Mouse (Mus musculus) CH12.LX (cell line): ENCODE data around the gene Grin2c. TPM values are rescaled to one million over a fixed set of nuclear protein-coding genes. Genes with fewer than 3 reads are reported as not detected.

Experiments used
- DNase-seq: peaks from one replicate; pipeline ENCODE4 v3.0.0-alpha.2; 2013; ENCODE audit errors: extremely low read depth
- H3K27ac ChIP-seq: 2 replicates; pipeline ENCODE4 v1.5.1; 2012; ENCODE audit warnings: low read depth, mild to moderate bottlenecking, control low read depth, moderate library complexity; ENCODE audit not compliant: insufficient read depth
- H3K27me3 ChIP-seq: replicated peaks from 2 replicates; pipeline ENCODE3; 2012; ENCODE audit warnings: inconsistent platforms
- H3K36me3 ChIP-seq, 2 experiments: replicated peaks in 1 of 2; 2 replicates each; pipeline versions ENCODE3 to v1.6.1; 2012; ENCODE audit warnings: inconsistent platforms in 1 of 2, low read length in 1 of 2, mild to moderate bottlenecking in 1 of 2, mixed read lengths in 1 of 2, moderate library complexity in 1 of 2; ENCODE audit not compliant: control insufficient read depth in 1 of 2, insufficient read depth in 1 of 2
- H3K4me1 ChIP-seq, 2 experiments: 2 replicates each; pipeline ENCODE4 v1.6.1; 2012; ENCODE audit warnings: inconsistent platforms in 1 of 2, moderate library complexity in 1 of 2; ENCODE audit not compliant: insufficient read depth in 2 of 2, control insufficient read depth in 1 of 2
- H3K4me2 ChIP-seq: 2 replicates; pipeline ENCODE4 v1.6.1; 2012; ENCODE audit warnings: low read depth, mild to moderate bottlenecking, control low read depth; ENCODE audit not compliant: poor library complexity, insufficient read depth, severe bottlenecking
- H3K4me3 ChIP-seq, 3 experiments: fragments of 150-350 bp in 1 of 3; sonication (generic) in 1 of 3; replicated peaks in 1 of 3; 2 replicates each; pipeline versions ENCODE3 to v1.5.1; 2011 to 2012; ENCODE audit warnings: low read depth in 2 of 3, low read length in 2 of 3, mild to moderate bottlenecking in 2 of 3, moderate library complexity in 2 of 3, control low read depth in 1 of 3, improper control_type of control experiment in 1 of 3, inconsistent platforms in 1 of 3, mixed read lengths in 1 of 3; ENCODE audit not compliant: poor library complexity in 1 of 3
- H3K79me2 ChIP-seq: replicated peaks from 2 replicates; pipeline ENCODE4 v1.6.1; 2012; ENCODE audit warnings: mild to moderate bottlenecking, moderate library complexity; ENCODE audit not compliant: control insufficient read depth, poor library complexity, insufficient read depth, severe bottlenecking; ENCODE audit errors: extremely low read depth
- H3K9ac ChIP-seq: 2 replicates; pipeline ENCODE4 v1.6.1; 2012; ENCODE audit warnings: low read depth, mild to moderate bottlenecking, control low read depth, moderate library complexity; ENCODE audit not compliant: insufficient read depth
- H3K9me3 ChIP-seq: replicated peaks from 2 replicates; pipeline ENCODE3; 2012; ENCODE audit warnings: low read length, inconsistent platforms, mixed read lengths
- BHLHE40 ChIP-seq: IDR thresholded peaks from 2 replicates; pipeline ENCODE4 v1.6.1; 2011; ENCODE audit warnings: mild to moderate bottlenecking, low read depth, low read length, improper control_type of control experiment
- CHD1 ChIP-seq: IDR thresholded peaks from 2 replicates; pipeline ENCODE4 v1.6.1; 2012; ENCODE audit warnings: low read depth, low read length, improper control_type of control experiment, inconsistent platforms
- CHD2 ChIP-seq: IDR thresholded peaks from 2 replicates; pipeline ENCODE4 v1.6.1; 2011; ENCODE audit warnings: low read length, improper control_type of control experiment
- CTCF ChIP-seq, 2 experiments: IDR thresholded peaks in 1 of 2; conservative IDR thresholded peaks in 1 of 2; 2 replicates each; pipeline ENCODE4 v1.5.1; 2011 to 2012; ENCODE audit warnings: low read depth in 2 of 2, low read length in 2 of 2, improper control_type of control experiment in 1 of 2, inconsistent platforms in 1 of 2, mild to moderate bottlenecking in 1 of 2, moderate library complexity in 1 of 2
- E2F4 ChIP-seq: IDR thresholded peaks from 2 replicates; pipeline ENCODE4 v1.6.1; 2011; ENCODE audit warnings: low read depth, low read length, improper control_type of control experiment; ENCODE audit not compliant: insufficient replicate concordance
- ELF1 ChIP-seq: IDR thresholded peaks from 2 replicates; pipeline ENCODE4 v1.6.1; 2014; ENCODE audit warnings: low read depth, mild to moderate bottlenecking, inconsistent platforms, low read length, improper control_type of control experiment
- EP300 ChIP-seq: IDR thresholded peaks from 2 replicates; pipeline ENCODE4 v1.6.1; 2011; ENCODE audit warnings: low read length, improper control_type of control experiment
- ETS1 ChIP-seq: conservative IDR thresholded peaks from 2 replicates; pipeline ENCODE4 v1.6.1; 2012; ENCODE audit warnings: low read depth, mild to moderate bottlenecking, inconsistent platforms, low read length, improper control_type of control experiment, moderate library complexity
- GABPA ChIP-seq: IDR thresholded peaks from 2 replicates; pipeline ENCODE4 v1.6.1; 2012; ENCODE audit warnings: low read depth, low read length, improper control_type of control experiment, inconsistent platforms; ENCODE audit not compliant: insufficient replicate concordance
- HCFC1 ChIP-seq: IDR thresholded peaks from 2 replicates; pipeline ENCODE4 v1.6.1; 2012; ENCODE audit warnings: low read depth, mild to moderate bottlenecking, inconsistent platforms, low read length, improper control_type of control experiment
- IRF4 ChIP-seq: IDR thresholded peaks from 2 replicates; pipeline ENCODE4 v1.6.1; 2014; ENCODE audit warnings: low read depth, mild to moderate bottlenecking, inconsistent platforms, low read length, improper control_type of control experiment
- JUN ChIP-seq: IDR thresholded peaks from 2 replicates; pipeline ENCODE4 v1.6.1; 2011; ENCODE audit warnings: low read depth, mild to moderate bottlenecking, low read length, improper control_type of control experiment, moderate library complexity; ENCODE audit not compliant: insufficient read depth
- KAT2A ChIP-seq: IDR thresholded peaks from 2 replicates; pipeline ENCODE4 v1.6.1; 2012; ENCODE audit warnings: low read length, improper control_type of control experiment, inconsistent platforms; ENCODE audit not compliant: insufficient replicate concordance
- MAFK ChIP-seq: IDR thresholded peaks from 2 replicates; pipeline ENCODE4 v1.6.1; 2011; ENCODE audit warnings: low read length, improper control_type of control experiment; ENCODE audit not compliant: insufficient replicate concordance
- MAX ChIP-seq: IDR thresholded peaks from 2 replicates; pipeline ENCODE4 v1.6.1; 2011; ENCODE audit warnings: low read length, improper control_type of control experiment
- MAZ ChIP-seq: IDR thresholded peaks from 2 replicates; pipeline ENCODE4 v1.6.1; 2012; ENCODE audit warnings: low read depth, mild to moderate bottlenecking, inconsistent platforms, low read length, improper control_type of control experiment, moderate library complexity
- MEF2A ChIP-seq: IDR thresholded peaks from 2 replicates; pipeline ENCODE4 v1.6.1; 2014; ENCODE audit warnings: low read depth, mild to moderate bottlenecking, inconsistent platforms, low read length, improper control_type of control experiment, borderline replicate concordance
- MXI1 ChIP-seq: IDR thresholded peaks from 2 replicates; pipeline ENCODE4 v1.6.1; 2011; ENCODE audit warnings: mild to moderate bottlenecking, low read depth, low read length, improper control_type of control experiment
- NELFE ChIP-seq: IDR thresholded peaks from 2 replicates; pipeline ENCODE4 v1.6.1; 2011; ENCODE audit warnings: low read depth, low read length, improper control_type of control experiment
- PAX5 ChIP-seq: IDR thresholded peaks from 2 replicates; pipeline ENCODE4 v1.6.1; 2012; ENCODE audit warnings: low read length, inconsistent platforms, mixed read lengths
- POLR2A ChIP-seq: IDR thresholded peaks from 2 replicates; pipeline ENCODE4 v1.6.1; 2011; ENCODE audit warnings: low read depth, mild to moderate bottlenecking, improper control_type of control experiment, low read length
- POLR2AphosphoS2 ChIP-seq: IDR thresholded peaks from 2 replicates; pipeline ENCODE4 v1.6.1; 2011; ENCODE audit warnings: low read depth, low read length, improper control_type of control experiment
- RAD21 ChIP-seq: IDR thresholded peaks from 2 replicates; pipeline ENCODE4 v1.6.1; 2011; ENCODE audit warnings: low read depth, mild to moderate bottlenecking, low read length, improper control_type of control experiment, moderate library complexity
- RCOR1 ChIP-seq: conservative IDR thresholded peaks from 2 replicates; pipeline ENCODE4 v1.6.1; 2012; ENCODE audit warnings: low read depth, mild to moderate bottlenecking, inconsistent platforms, low read length, improper control_type of control experiment
- SIN3A ChIP-seq: IDR thresholded peaks from 2 replicates; pipeline ENCODE4 v1.6.1; 2012; ENCODE audit warnings: low read length, improper control_type of control experiment, inconsistent platforms
- SMC3 ChIP-seq: IDR thresholded peaks from 2 replicates; pipeline ENCODE4 v1.6.1; 2011; ENCODE audit warnings: low read depth, low read length, improper control_type of control experiment
- TBP ChIP-seq: conservative IDR thresholded peaks from 2 replicates; pipeline ENCODE4 v1.6.1; 2011; ENCODE audit warnings: low read depth, low read length, improper control_type of control experiment
- TCF12 ChIP-seq: IDR thresholded peaks from 2 replicates; pipeline ENCODE4 v1.6.1; 2014; ENCODE audit warnings: low read depth, mild to moderate bottlenecking, inconsistent platforms, low read length, improper control_type of control experiment
- UBTF ChIP-seq: IDR thresholded peaks from 2 replicates; pipeline ENCODE4 v1.6.1; 2012; ENCODE audit warnings: low read depth, mild to moderate bottlenecking, inconsistent platforms, low read length, improper control_type of control experiment, moderate library complexity
- USF1 ChIP-seq: IDR thresholded peaks from 2 replicates; pipeline ENCODE4 v1.6.1; 2014; ENCODE audit warnings: low read depth, mild to moderate bottlenecking, inconsistent platforms, low read length, improper control_type of control experiment
- USF2 ChIP-seq: conservative IDR thresholded peaks from 2 replicates; pipeline ENCODE4 v1.6.1; 2011; ENCODE audit warnings: low read depth, low read length, improper control_type of control experiment
- ZC3H11A ChIP-seq: IDR thresholded peaks from 2 replicates; pipeline ENCODE4 v1.6.1; 2012; ENCODE audit warnings: low read depth, mild to moderate bottlenecking, inconsistent platforms, low read length, improper control_type of control experiment
- ZKSCAN1 ChIP-seq: IDR thresholded peaks from 2 replicates; pipeline ENCODE4 v1.6.1; 2012; ENCODE audit warnings: low read depth, inconsistent platforms, low read length, improper control_type of control experiment, borderline replicate concordance
- ZNF384 ChIP-seq: IDR thresholded peaks from 2 replicates; pipeline ENCODE4 v1.6.1; 2012; ENCODE audit warnings: low read depth, low read length, improper control_type of control experiment, inconsistent platforms
- dilution Hi-C: fragments of 300-500 bp; cut with MboI; formaldehyde crosslinking; loops from 2 replicates; pipeline ENCODE4 v1.14.3; 2020; ENCODE audit warnings: low sequenced_read_pairs; ENCODE audit not compliant: extremely low pct_unique_long_range_greater_than_20kb, extremely low pct_ligation_motif_present
- in situ Hi-C: fragments of 300-500 bp; cut with MboI; formaldehyde crosslinking; loops from 3 replicates; pipeline ENCODE4 v1.14.3; 2019; ENCODE audit warnings: low sequenced_read_pairs, low pct_ligation_motif_present, low pct_unique_long_range_greater_than_20kb, mixed read lengths
- polyA plus RNA-seq: library from polyadenylated mRNA; unstranded; fragments of >175 nt; gene quantifications from 2 replicates; pipeline ENCODE4 v1.2.1, GENCODE M21; 2012; ENCODE audit warnings: low read depth; ENCODE audit not compliant: insufficient read length
- total RNA-seq, 2 experiments: library from RNA; depleted of rRNA; stranded (reverse); fragments of 300-350 nt in 1 of 2; fragments of >200 nt in 1 of 2; gene quantifications; 2 replicates each; pipeline ENCODE4 v1.2.3; 2012 to 2014

The Grin2c gene
- total and polyA plus RNA-seq, 3 experiments: 0.04 TPM; not detected in 2

GRCm38 (mm10) chr11:115270148-115270861 is 3.3 kb upstream of the Grin2c start:
- DNase-seq: peak; percentile 66
- no peak overlapping the region for H3K4me3 ChIP-seq
- no peak for TF ChIP-seq ELF1
- 0 out of 2 replicates have a peak, but pooled peaks have one; percentile 17 for TF ChIP-seq TCF12
- no peak for TF ChIP-seq HCFC1
- no peak for TF ChIP-seq PAX5
- no peak for TF ChIP-seq JUN
- TF ChIP-seq RAD21: peak; percentile 92
- no peak for TF ChIP-seq MXI1
- TF ChIP-seq ZKSCAN1: no peak
- no peak for TF ChIP-seq RCOR1
- no peak for TF ChIP-seq UBTF
- no peak for TF ChIP-seq MAX
- no peak for TF ChIP-seq ETS1
- no peak for TF ChIP-seq MAZ
- no peak for TF ChIP-seq E2F4
- no peak for TF ChIP-seq USF2
- no peak for TF ChIP-seq CHD1
- TF ChIP-seq ZNF384: no peak
- no peak for TF ChIP-seq POLR2A
- TF ChIP-seq TBP: no peak
- TF ChIP-seq KAT2A: no peak
- no peak for TF ChIP-seq USF1
- TF ChIP-seq SMC3: peak; percentile 97
- no peak for TF ChIP-seq GABPA
- no peak for TF ChIP-seq MAFK
- 0 out of 2 replicates have a peak, but pooled peaks have one; percentile 30 for TF ChIP-seq SIN3A
- peak; percentile 24; the same call in 1 of the 2 replicates for TF ChIP-seq IRF4
- no peak for TF ChIP-seq POLR2AphosphoS2
- peak; percentile 60 for TF ChIP-seq ZC3H11A
- no peak for TF ChIP-seq CHD2
- TF ChIP-seq MEF2A: no peak
- peak; percentile 97 to 98 for TF ChIP-seq CTCF (conservative IDR thresholded peaks at IDR 0.05 in 1 of 2, IDR thresholded peaks at IDR 0.05 in 1 of 2; ENCODE audit: low read depth in 2 of 2, low read length in 2 of 2)
- TF ChIP-seq EP300: no peak
- peak; percentile 38; the same call in 1 of the 2 replicates for TF ChIP-seq NELFE
- no peak for TF ChIP-seq BHLHE40
- H3K9ac ChIP-seq: no peak overlapping the region
- in situ Hi-C loops (loop anchor here (5.0 kb wide), 2 partner anchors 38 to 108 kb away; partner anchors contain the start of gene Slc9a3r1), dilution Hi-C loops (no loop called here)
- 0 out of 2 replicates have a peak, but pooled peaks cover 5% of the 10 kb centered on the region for H3K79me2 ChIP-seq
- no peaks in the 10 kb centered on the region for H3K9me3 ChIP-seq
- peaks cover 30 to 39% of the 10 kb centered on the region in 2 experiments for H3K4me1 ChIP-seq
- peaks cover 47 to 83% of the 10 kb centered on the region in 2 experiments for H3K36me3 ChIP-seq
- no peak overlapping the region for H3K4me2 ChIP-seq
- no peaks in the 10 kb centered on the region for H3K27me3 ChIP-seq
- no peak overlapping the region for H3K27ac ChIP-seq
